Mouse (Mus musculus) bone marrow, adult 2 months (tissue): Measurements from ENCODE around the gene Smarca2.

Source experiments
- CTCF ChIP-seq: fragments of 200-500 bp; IDR thresholded peaks from 2 replicates; pipeline ENCODE4 v1.5.1; 2011; ENCODE audit warnings: low read length, control low read depth; ENCODE audit not compliant: control insufficient read depth, insufficient read depth
- POLR2A ChIP-seq: fragments of 200-500 bp; IDR thresholded peaks from 2 replicates; pipeline ENCODE4 v1.6.1; 2011; ENCODE audit warnings: low read depth, mild to moderate bottlenecking, control low read depth, low read length, borderline replicate concordance; ENCODE audit not compliant: control insufficient read depth

DNA sequence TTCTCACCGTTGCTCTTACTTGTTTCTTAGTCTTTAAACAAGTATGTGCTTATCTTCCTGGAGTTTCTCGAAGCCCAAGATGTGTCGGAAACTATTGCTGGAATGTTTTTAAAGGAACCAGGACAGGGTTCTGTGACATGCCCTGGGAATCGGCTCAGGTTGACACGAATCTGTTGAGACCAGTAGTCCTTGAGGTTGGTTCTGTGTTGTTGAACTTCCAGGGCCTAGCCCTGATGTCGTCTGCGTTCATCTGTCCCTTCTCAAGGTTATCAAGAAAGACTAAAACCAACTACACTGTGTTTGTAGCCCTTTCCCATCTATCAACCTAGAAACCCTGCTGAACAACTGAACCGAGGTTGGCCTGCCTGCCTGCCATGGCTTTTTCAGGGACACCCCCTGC, 151.5 kb downstream of the Smarca2 start:
- no peak for TF ChIP-seq CTCF
- no peak for TF ChIP-seq POLR2A
